Mouse (Mus musculus) myocyte (in vitro differentiated cells): ENCODE measurements at regions not wholly inside any gene's neighbourhood (a gene's known extent, or its start where the extent isn't known, plus 50 kb on each side); places are given as distances from the start of the nearest gene placed in this dataset.

Experiments used
- CEBPB ChIP-seq: IDR thresholded peaks from 2 replicates; pipeline ENCODE4 v1.6.1; 2011; ENCODE audit warnings: mild to moderate bottlenecking, moderate library complexity; ENCODE audit not compliant: poor library complexity, insufficient read depth, severe bottlenecking
- E2F4 ChIP-seq: IDR thresholded peaks from one replicate; pipeline ENCODE4 v1.6.1; 2011; ENCODE audit warnings: mild to moderate bottlenecking, control low read depth, moderate library complexity; ENCODE audit not compliant: insufficient read depth
- MAX ChIP-seq: IDR thresholded peaks from one replicate; pipeline ENCODE4 v1.6.1; 2011; ENCODE audit warnings: low read depth, mild to moderate bottlenecking, control low read depth
- MYOD1 ChIP-seq, 3 experiments: IDR thresholded peaks; one replicate each; pipeline ENCODE4 v1.6.1; 2011; ENCODE audit warnings: control low read depth in 2 of 3, low read depth in 2 of 3, mild to moderate bottlenecking in 2 of 3, moderate library complexity in 1 of 3; ENCODE audit not compliant: insufficient read length in 2 of 3, control insufficient read depth in 1 of 3
- MYOG ChIP-seq, 3 experiments: IDR thresholded peaks; one replicate each; pipeline ENCODE4 v1.6.1; 2011; ENCODE audit warnings: control low read depth in 2 of 3, low read depth in 2 of 3, mild to moderate bottlenecking in 2 of 3; ENCODE audit not compliant: insufficient read length in 2 of 3, control insufficient read depth in 1 of 3, insufficient read depth in 1 of 3
- POLR2A ChIP-seq: IDR thresholded peaks from one replicate; pipeline ENCODE4 v1.6.1; 2011; ENCODE audit warnings: low read depth, mild to moderate bottlenecking, control low read depth, moderate library complexity; ENCODE audit not compliant: insufficient read length
- POLR2AphosphoS2 ChIP-seq: IDR thresholded peaks from one replicate; pipeline ENCODE4 v1.6.1; 2011; ENCODE audit warnings: low read depth, control low read depth; ENCODE audit not compliant: insufficient read length
- SRF ChIP-seq: IDR thresholded peaks from one replicate; pipeline ENCODE4 v1.6.1; 2011; ENCODE audit warnings: low read depth; ENCODE audit not compliant: control insufficient read depth, insufficient read length
- TCF12 ChIP-seq: IDR thresholded peaks from one replicate; pipeline ENCODE4 v1.6.1; 2011; ENCODE audit warnings: mild to moderate bottlenecking, control low read depth; ENCODE audit not compliant: poor library complexity, insufficient read depth, severe bottlenecking
- TCF3 ChIP-seq: IDR thresholded peaks from one replicate; pipeline ENCODE4 v1.6.1; 2011; ENCODE audit warnings: low read depth, control low read depth; ENCODE audit not compliant: insufficient read length
- USF1 ChIP-seq: IDR thresholded peaks from one replicate; pipeline ENCODE4 v1.6.1; 2011; ENCODE audit warnings: low read depth, mild to moderate bottlenecking, control low read depth, moderate library complexity

GRCm38 (mm10) chr3:149721832-149722231, 731.5 kb upstream of the Adgrl2 start:
- TF ChIP-seq TCF12: no peak
- no peak for TF ChIP-seq POLR2A
- TF ChIP-seq E2F4: no peak
- no peak for TF ChIP-seq MAX
- TF ChIP-seq POLR2AphosphoS2: no peak
- TF ChIP-seq CEBPB: no peak
- no peak for TF ChIP-seq MYOD1 (IDR thresholded peaks at IDR 0.05; ENCODE audit: control insufficient read depth in 1 of 3, insufficient read length in 2 of 3, low read depth in 2 of 3)
- no peak for TF ChIP-seq USF1
- TF ChIP-seq MYOG (IDR thresholded peaks at IDR 0.05; ENCODE audit: control insufficient read depth in 1 of 3, insufficient read depth in 1 of 3, insufficient read length in 2 of 3, low read depth in 2 of 3): no peak
- TF ChIP-seq SRF: no peak
- no peak for TF ChIP-seq TCF3
